Mouse (Mus musculus) left cerebral cortex, postnatal 10 days (tissue): ENCODE data around the gene Igfbp6. TPM values are rescaled to one million over a fixed set of nuclear protein-coding genes. Genes with fewer than 3 reads are reported as not detected.
"Not testable (repeated sequence)": the region's sequence is repeated elsewhere in the genome, so short reads cannot be mapped to it uniquely, and the experiment has no call there.

Source experiments
- DNase-seq, 2 experiments: peaks; one replicate each; pipeline ENCODE4 v3.0.0; 2021 to 2022; ENCODE audit warnings: low spot score in 2 of 2, mixed read lengths in 1 of 2; ENCODE audit errors: extremely low spot score in 1 of 2
- intact Hi-C: fragments of 180-260 bp; cut with DNase I; formaldehyde crosslinking; loops from one replicate; pipeline ENCODE4 v1.15.1; 2025
- total RNA-seq, 2 experiments: library from RNA; stranded (reverse); gene quantifications; 2 replicates each; pipeline ENCODE4 v1.2.3; 2021

Gene Igfbp6
- total RNA-seq, 2 experiments from 2014 or later = 3.1 to 4.1 TPM

GRCm38 (mm10) chr15:102152646-102153045 is 8.5 kb downstream of the Igfbp6 start:
- intact Hi-C loops = no loop called here
- DNase-seq = no peak

DNA sequence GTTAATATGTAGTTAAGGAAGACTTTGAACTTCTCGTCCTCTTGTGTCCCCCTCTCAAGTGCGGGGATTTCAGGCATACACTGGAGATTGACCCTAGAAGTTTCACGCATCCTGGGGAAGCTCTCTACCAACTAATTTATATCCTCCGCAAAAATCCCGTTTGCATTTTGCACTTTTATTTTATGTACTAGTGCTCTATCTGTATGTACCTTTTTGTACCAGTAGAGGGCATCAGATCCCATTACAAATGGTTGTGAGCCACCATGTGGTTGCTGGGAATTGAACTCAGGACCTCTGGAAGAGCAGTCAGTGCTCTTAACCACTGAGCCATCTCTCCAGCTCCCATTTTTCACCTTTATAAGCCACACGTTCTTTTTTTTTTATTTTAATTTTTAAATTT is 10.8 kb downstream of the Igfbp6 start:
- intact Hi-C loops, DNase-seq: not testable (repeated sequence)

- DNase-seq = no peak
- intact Hi-C loops = no loop called here
Observed at GRCm38 (mm10) chr15:102156836-102157235, 12.7 kb downstream of the Igfbp6 start.

GRCm38 (mm10) chr15:102160415-102161060 is 16.4 kb downstream of the Igfbp6 start:
- no peak for DNase-seq
- intact Hi-C loops = no loop called here

DNA sequence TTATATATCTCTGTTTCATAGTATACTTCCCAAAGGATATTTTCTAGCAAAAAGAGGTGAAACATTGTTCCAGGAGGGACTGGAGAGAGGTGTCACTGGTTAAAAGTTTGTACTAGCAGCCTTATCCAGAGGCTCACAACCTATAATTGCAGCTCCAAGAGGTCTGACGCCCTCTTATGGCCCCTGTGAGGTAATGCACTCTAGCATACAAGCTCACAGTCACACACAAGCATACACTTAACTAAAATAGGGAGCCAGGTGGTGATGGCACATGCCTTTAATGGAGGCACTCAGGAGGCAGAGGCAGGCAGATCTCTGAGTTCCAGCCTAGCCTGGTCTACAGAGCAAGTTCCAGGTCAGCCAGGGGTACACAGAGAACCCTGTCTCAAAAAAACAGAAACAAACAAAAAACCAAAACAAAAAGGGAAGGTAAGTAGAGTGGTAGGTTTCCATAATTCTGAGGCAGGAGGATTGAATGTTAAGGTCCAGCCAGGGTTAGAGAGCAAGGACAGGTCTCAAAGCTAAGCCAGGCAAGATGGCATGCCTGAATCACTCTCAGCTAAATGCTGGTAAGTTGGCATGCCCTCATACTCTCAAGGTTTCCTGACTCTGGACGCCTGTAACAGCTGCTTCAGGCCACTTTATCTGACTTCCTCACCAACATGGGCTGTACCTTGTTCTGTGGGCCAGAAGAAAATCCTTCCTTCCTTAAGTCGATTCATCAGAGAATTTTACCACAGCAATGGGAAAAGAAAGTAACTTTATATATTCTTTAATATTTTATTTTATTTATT is 19.9 kb downstream of the Igfbp6 start:
- intact Hi-C loops = no loop called here
- DNase-seq = no peak

GRCm38 (mm10) chr15:102165468-102166100 is 21.4 kb downstream of the Igfbp6 start:
- intact Hi-C loops = no loop called here
- DNase-seq = no peak

DNA sequence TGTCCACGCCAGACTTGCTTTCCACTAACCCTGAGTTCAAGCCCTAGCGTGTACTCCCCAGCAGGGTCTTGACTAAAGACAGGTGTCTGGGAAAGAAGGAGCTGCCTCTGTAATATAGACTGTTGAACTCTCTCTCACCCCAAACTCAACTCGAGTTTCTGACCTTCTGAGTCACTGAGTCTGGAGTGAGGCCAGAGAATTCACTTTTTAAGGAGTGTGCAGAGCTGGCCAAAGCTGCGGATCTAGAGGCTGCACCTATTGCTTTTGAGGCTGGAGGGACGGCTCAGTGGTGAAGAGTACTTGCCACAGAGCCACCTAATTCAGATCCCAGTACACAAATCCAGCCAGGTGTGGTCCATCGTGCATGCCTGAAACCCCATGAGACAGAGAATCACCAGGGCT is 23.5 kb downstream of the Igfbp6 start:
- intact Hi-C loops = no loop called here
- DNase-seq = no peak

DNA sequence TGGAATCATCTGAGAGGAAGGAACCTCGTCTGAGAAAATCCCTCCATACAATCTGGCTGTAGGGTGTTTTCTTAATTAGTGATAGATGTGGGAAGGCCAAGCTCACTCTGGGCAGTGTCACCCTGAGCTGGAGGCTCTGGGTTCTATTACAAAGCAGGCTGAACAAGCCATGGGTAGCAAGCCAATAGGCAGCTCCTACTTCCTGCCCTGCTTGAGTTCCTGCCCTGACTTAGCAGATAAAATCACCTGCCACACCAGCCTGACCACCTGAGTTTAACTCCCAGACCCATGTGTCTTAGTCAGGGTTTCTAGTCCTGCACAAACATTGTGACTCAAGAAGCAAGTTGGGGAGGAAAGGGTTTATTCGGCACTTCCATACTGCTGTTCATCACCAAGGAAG is 24.9 kb downstream of the Igfbp6 start:
- no peak for DNase-seq
- intact Hi-C loops = no loop called here

DNA sequence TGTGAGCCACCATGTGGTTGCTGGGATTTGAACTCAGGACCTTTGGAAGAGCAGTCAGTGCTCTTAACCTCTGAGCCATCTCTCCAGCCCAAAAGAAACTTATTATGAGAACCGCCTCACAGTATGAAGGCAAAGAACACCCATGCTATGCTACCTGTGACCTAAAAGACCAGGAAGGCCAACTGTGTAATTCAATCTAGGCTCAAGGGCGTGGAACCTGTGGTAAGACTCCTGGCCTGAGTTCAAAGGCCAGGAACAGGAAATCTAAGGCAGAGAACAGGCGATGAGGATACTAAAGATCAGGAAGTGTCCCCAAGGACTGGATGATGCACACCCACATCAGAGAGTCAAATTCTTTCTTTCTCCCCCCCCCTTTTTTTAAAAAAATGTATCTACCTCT is 29.4 kb downstream of the Igfbp6 start:
- intact Hi-C loops = no loop called here

DNA sequence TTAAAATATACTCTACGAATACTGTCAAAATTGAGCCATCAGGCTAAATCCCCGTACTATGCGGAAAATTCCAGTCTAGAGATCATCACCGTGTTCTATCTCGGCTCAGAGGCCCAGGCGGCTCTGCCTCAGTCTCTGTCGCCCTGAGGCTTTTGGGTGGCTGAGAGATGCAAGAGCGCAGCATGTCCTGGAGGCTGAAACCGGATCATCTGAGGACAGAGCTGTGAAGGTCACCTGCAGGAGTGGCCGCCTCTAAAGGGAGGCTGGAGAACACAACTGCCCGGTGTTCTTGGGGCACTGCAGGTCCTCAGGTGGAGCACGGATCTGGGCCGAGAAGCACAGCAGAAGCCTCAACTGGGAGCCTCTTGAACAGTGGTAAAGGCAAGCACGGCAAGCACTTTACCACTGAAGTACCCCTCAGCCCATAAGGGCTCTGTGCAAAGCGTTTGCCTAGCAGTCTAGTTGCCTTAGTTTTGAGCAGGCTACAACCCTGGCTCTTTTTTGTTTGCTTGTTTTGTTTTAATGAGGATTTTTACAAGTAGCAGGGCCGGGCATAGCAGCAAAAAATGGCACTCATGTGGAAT is 31.7 kb downstream of the Igfbp6 start:
- intact Hi-C loops = no loop called here

More for the DNA sequence above, 29.4 kb downstream of the Igfbp6 start:
- no peak for DNase-seq

GRCm38 (mm10) chr15:102176571-102177316 is 32.6 kb downstream of the Igfbp6 start:
- intact Hi-C loops = no loop called here
- no peak for DNase-seq

More for the DNA sequence above, 31.7 kb downstream of the Igfbp6 start:
- no peak for DNase-seq

DNA sequence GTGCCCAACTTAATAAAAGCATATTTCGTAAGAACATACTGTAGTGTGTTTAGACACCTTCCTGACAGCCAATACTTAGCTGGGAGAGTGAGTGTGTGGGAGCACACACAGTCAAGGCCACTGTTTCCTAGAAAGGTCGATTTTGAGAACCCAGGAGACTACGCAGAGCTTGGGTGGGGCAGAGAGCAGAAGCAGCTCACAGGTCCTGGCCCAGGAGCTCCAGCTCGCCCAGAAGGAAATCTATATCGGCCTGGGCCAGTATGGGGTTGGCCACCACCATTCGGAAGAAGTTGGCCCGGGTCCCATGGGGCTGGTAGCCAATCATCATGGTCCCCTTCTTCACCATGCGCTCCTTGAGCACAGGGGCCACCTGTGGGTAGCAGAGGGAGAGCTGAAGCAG is 33.3 kb downstream of the Igfbp6 start:
- intact Hi-C loops = no loop called here
- DNase-seq = no peak

- DNase-seq = peak; percentile 33 to 67
- intact Hi-C loops = loop anchor here (2.0 kb wide), 1 partner anchor 47 kb away; no protein-coding TSS in a partner anchor
Observed at GRCm38 (mm10) chr15:102178279-102178678, 34.1 kb downstream of the Igfbp6 start.

GRCm38 (mm10) chr15:102179106-102179505 is 34.9 kb downstream of the Igfbp6 start:
- DNase-seq = no peak
- intact Hi-C loops = loop anchor here (2.0 kb wide), 1 partner anchor 46 kb away; no protein-coding TSS in a partner anchor

DNA sequence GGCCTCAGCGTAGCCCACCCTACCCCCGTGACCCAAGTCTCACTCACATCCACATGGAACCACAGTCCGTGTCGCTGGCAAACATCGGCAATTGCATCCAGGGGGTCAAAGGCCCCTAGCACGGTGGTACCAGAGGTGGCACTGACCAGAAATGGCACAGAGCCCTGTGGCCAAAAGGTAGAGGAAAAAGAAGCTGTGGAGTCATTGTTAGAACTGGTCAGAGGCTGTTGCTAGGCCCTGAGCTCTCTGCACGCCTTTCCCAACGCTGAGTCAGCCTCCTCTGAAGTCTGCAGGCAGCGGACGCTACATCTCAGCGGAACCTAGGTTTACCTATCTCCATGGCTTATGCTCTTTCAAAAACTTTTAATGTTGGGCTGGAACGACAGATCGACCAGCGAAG is 35.8 kb downstream of the Igfbp6 start:
- intact Hi-C loops = loop anchor here (2.0 kb wide), 1 partner anchor 45 kb away; no protein-coding TSS in a partner anchor
- DNase-seq = no peak

DNA sequence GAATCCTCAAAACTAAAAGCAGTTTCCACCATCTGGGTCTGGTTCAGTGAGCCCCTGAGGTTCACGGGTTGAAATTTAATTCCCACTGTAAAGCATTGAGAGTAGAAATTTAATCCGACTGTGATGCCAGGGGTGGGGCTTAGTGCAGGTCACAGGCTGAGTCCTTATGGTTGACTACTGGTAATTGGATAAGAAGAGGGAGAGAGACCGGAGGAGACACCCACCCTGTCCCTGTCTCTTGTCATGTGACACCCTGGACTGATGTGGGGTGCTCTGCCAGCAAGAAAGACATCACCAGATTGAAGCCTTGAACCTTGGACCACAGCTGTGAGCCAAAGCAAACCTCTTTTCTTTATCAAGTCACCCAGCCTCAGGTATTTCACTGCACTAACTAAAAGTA is 38.9 kb downstream of the Igfbp6 start:
- intact Hi-C loops = no loop called here
- DNase-seq = no peak

DNA sequence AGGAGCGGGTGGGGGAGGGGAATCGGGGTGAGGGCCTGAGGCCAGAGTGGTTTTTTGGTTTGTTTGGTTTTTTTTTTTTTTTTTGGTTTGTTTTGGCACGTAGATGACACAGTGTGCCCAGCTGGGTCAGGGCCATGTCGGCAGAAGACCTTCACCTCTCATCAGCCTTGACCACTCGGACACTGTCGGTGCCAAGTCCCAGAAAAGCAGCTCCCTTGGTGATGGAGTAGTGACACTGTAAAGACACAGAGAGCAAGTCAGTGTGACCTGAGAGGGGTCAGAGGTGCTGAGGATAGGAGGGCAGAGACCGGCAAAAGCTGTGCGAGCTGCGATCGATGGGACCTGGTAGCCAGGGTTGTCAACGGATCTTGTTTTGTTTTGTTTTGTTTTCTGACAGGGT is 42.1 kb downstream of the Igfbp6 start:
- DNase-seq = no peak
- intact Hi-C loops = no loop called here

DNA sequence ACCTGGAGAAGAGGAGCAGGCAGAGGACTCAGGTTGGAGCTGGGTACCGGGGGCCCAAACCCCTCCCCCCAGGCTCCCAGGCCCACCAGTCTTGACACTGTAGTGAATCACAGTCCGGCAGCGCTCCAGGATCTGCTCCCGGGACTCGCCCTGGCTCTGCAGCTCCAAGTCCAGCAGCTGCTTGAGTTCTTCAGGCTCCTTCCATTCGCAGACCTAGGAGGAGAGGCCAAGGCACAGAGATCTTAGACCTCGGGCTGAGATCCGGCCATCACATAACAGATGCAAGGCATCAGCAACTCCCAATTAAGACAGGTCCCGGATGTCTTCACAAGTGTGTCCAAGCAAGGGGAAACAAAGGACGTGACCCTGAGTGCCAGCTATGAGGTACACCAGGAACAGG is 43.9 kb downstream of the Igfbp6 start:
- DNase-seq = peak in 1 of 2 experiments; percentile 27
- intact Hi-C loops = no loop called here

DNA sequence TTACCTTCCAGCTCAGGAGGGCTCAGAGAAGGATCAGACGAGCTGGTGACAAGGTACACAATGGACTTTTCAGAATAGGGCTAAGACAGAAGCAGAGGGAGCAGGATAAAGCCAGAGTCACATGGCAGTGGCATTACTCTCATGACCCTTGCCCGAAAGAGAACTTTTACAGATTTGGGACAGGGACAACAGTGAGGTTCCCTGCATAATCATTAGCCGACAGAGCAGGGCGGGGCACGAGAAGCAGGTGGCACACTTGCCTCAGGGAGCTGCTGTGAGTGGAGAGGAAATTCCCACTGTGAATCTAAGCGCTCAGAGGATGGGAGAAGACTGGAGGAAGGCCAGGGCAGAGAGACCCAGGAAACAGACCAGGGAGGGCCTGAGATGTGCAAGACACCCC is 44.7 kb downstream of the Igfbp6 start:
- no peak for DNase-seq
- intact Hi-C loops = no loop called here
